Mouse (Mus musculus) heart, embryonic 13.5 days (tissue): ENCODE measurements at regions not wholly inside any gene's neighbourhood (a gene's known extent, or its start where the extent isn't known, plus 50 kb on each side); places are given as distances from the start of the nearest gene placed in this dataset.

Experiments used
- ATAC-seq: fragments of 200-750 bp; cut with Nextera tagmentation; 2 replicates; pipeline ENCODE4 v1.8.0; 2017; ENCODE audit warnings: moderate TSS enrichment; ENCODE audit not compliant: insufficient number of reproducible peaks, low FRiP score, low TSS enrichment; ENCODE audit errors: extremely low read depth
- H3K27ac ChIP-seq: fragments of 300-500 bp; sonication (generic); replicated peaks from 2 replicates; pipeline ENCODE4 v1.5.1; 2015; ENCODE audit warnings: moderate library complexity, mild to moderate bottlenecking, inconsistent platforms
- H3K27me3 ChIP-seq: fragments of 300-500 bp; sonication (generic); replicated peaks from 2 replicates; pipeline ENCODE4 v1.6.1; 2015; ENCODE audit warnings: mild to moderate bottlenecking, inconsistent platforms
- H3K36me3 ChIP-seq: fragments of 300-500 bp; sonication (generic); 2 replicates; pipeline ENCODE4 v1.6.1; 2015; ENCODE audit warnings: mild to moderate bottlenecking, inconsistent platforms
- H3K4me1 ChIP-seq: fragments of 300-500 bp; sonication (generic); 2 replicates; pipeline ENCODE4 v1.6.1; 2015; ENCODE audit warnings: inconsistent platforms
- H3K4me2 ChIP-seq: fragments of 300-500 bp; sonication (generic); 2 replicates; pipeline ENCODE4 v1.6.1; 2015; ENCODE audit warnings: inconsistent platforms, mild to moderate bottlenecking, moderate library complexity
- H3K4me3 ChIP-seq: fragments of 300-500 bp; sonication (generic); 2 replicates; pipeline ENCODE4 v1.5.1; 2015; ENCODE audit warnings: moderate library complexity, mild to moderate bottlenecking, inconsistent platforms
- H3K9ac ChIP-seq: fragments of 300-500 bp; sonication (generic); 2 replicates; pipeline ENCODE4 v1.6.1; 2015; ENCODE audit warnings: inconsistent platforms, mild to moderate bottlenecking, moderate library complexity
- H3K9me3 ChIP-seq: fragments of 300-500 bp; sonication (generic); 2 replicates; pipeline ENCODE4 v1.6.1; 2016; ENCODE audit warnings: inconsistent platforms
- WGBS: fragments of 180-500 bp; shearing (Covaris S2); methylation state at CpG from one replicate; pipeline ENCODE4 v1.1.7; 2015; ENCODE audit warnings: mixed read lengths; 5-methylcytosine and 5-hydroxymethylcytosine counted together

GRCm38 (mm10) chr17:49252271-49252670 is 175.9 kb upstream of the Mocs1 start:
- H3K9ac ChIP-seq, result no peak overlapping the region
- H3K36me3 ChIP-seq, result no peaks in the 10 kb centered on the region
- ATAC-seq, result no peak
- no peak overlapping the region for H3K4me3 ChIP-seq
- H3K4me1 ChIP-seq, result no peaks in the 10 kb centered on the region
- H3K9me3 ChIP-seq, result no peaks in the 10 kb centered on the region
- no peak overlapping the region for H3K4me2 ChIP-seq
- no peak overlapping the region for H3K27ac ChIP-seq
- H3K27me3 ChIP-seq, result peaks cover 33% of the 10 kb centered on the region
- WGBS, result 71% methylated on average over 3 of the region's 3 CpGs

- Histone ChIP-seq H3K4me2 (no peak overlapping the region), H3K9ac (no peak overlapping the region), H3K27me3 (peaks cover 20% of the 10 kb centered on the region), H3K4me3 (no peak overlapping the region), H3K36me3 (no peaks in the 10 kb centered on the region), H3K9me3 (peaks cover 5% of the 10 kb centered on the region; the same call in 1 of the 2 replicates), H3K4me1 (no peaks in the 10 kb centered on the region), H3K27ac (no peak overlapping the region)
- no peak for ATAC-seq
These were observed 169.7 kb upstream of the Mocs1 start for GRCm38 (mm10) chr17:49258496-49258895.

- Histone ChIP-seq H3K27ac (no peak overlapping the region), H3K9me3 (peaks cover 5% of the 10 kb centered on the region; the same call in 1 of the 2 replicates), H3K4me1 (no peaks in the 10 kb centered on the region), H3K4me2 (no peak overlapping the region), H3K9ac (no peak overlapping the region), H3K4me3 (no peak overlapping the region), H3K27me3 (peaks cover 10% of the 10 kb centered on the region; the same call in 1 of the 2 replicates), H3K36me3 (no peaks in the 10 kb centered on the region)
- no peak for ATAC-seq
- WGBS, result 75% methylated on average over 4 of the region's 4 CpGs
These were observed 165.8 kb upstream of the Mocs1 start for GRCm38 (mm10) chr17:49262394-49262793.

- H3K4me1 ChIP-seq, result 0 out of 2 replicates have a peak, but pooled peaks cover 3% of the 10 kb centered on the region
- no peaks in the 10 kb centered on the region; the same call in 1 of the 2 replicates for H3K9me3 ChIP-seq
- H3K27me3 ChIP-seq, result peaks cover 6% of the 10 kb centered on the region; the same call in 1 of the 2 replicates
- no peak overlapping the region for H3K27ac ChIP-seq
- no peak overlapping the region for H3K4me3 ChIP-seq
- WGBS, result 86% methylated on average over 4 of the region's 4 CpGs
- no peak overlapping the region for H3K9ac ChIP-seq
- no peaks in the 10 kb centered on the region for H3K36me3 ChIP-seq
- no peak overlapping the region for H3K4me2 ChIP-seq
- no peak for ATAC-seq
These were observed 161.8 kb upstream of the Mocs1 start for GRCm38 (mm10) chr17:49266343-49266742.

DNA sequence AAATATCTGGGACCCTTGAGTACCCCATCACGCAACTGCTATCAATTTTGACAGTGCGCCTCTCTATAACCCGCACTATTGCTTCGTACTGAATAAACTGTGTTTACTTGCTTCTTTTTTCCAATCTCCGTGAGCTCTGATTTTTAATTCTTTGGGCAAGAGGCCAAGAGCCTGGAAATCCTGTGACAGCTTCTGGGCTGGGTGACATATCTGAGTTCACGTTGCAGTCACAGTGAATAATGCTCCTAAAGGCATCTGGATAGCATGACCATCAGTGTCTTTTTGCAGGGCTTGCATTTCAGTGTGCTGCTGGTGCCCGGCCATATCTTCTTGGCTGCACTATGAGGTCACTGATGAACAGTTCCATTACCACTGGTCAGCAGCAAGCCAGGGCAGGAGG is 158.2 kb upstream of the Mocs1 start:
- no peaks in the 10 kb centered on the region; the same call in 1 of the 2 replicates for H3K27me3 ChIP-seq
- no peak for ATAC-seq
- 0 out of 2 replicates have a peak, but pooled peaks cover 3% of the 10 kb centered on the region for H3K4me1 ChIP-seq
- H3K4me2 ChIP-seq, result no peak overlapping the region
- peak overlapping the region; percentile 28; the same call in 1 of the 2 replicates for H3K27ac ChIP-seq
- no peaks in the 10 kb centered on the region for H3K36me3 ChIP-seq
- H3K9me3 ChIP-seq, result no peaks in the 10 kb centered on the region; the same call in 1 of the 2 replicates
- no peak overlapping the region for H3K9ac ChIP-seq
- 58% methylated on average over 7 of the region's 7 CpGs for WGBS
- H3K4me3 ChIP-seq, result no peak overlapping the region

DNA sequence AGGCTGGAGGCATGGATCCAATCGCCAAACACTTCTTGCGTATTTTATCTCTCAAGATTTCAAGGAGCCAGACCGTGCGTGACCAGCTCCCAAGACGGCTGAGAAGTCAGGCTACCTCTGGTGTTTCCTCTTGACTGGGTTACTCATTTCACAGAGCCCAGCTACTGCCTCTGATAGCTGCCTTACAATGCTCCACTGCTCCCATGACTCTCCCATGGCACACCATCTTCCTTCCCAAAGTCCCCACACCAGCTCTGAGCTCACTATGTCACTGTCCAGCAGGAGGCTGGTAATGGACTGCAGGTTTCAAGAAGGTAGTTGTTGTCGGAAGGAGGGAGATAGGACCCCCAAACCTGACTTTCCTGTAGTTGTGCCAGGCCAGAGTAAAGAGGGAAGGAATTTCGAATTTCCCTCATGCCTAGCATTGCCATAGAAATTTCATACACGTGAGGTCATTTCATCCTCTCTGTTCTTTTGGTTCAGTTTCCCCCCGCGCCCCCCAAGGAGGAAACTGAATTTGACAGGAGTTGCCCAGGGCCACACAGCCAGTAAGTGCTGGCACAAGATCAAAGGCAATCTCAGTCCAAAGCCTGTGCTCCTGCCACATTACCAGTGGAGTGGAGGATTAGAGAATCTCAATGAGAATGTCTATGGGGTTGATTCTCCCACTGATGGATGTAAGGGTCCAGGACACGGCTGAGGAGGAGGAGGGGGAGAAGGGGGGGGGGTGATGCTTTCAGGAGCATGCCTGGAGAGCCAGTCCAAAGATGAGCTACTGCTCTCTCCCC is 155.3 kb upstream of the Mocs1 start:
- no peaks in the 10 kb centered on the region for H3K36me3 ChIP-seq
- H3K27me3 ChIP-seq, result no peaks in the 10 kb centered on the region; the same call in 1 of the 2 replicates
- WGBS, result 56% methylated on average over 11 of the region's 11 CpGs
- H3K4me2 ChIP-seq, result no peak overlapping the region
- no peak overlapping the region for H3K9ac ChIP-seq
- H3K27ac ChIP-seq, result no peak overlapping the region
- H3K4me1 ChIP-seq, result 0 out of 2 replicates have a peak, but pooled peaks cover 3% of the 10 kb centered on the region
- no peaks in the 10 kb centered on the region; the same call in 1 of the 2 replicates for H3K9me3 ChIP-seq
- no peak overlapping the region for H3K4me3 ChIP-seq
- ATAC-seq, result no peak

DNA sequence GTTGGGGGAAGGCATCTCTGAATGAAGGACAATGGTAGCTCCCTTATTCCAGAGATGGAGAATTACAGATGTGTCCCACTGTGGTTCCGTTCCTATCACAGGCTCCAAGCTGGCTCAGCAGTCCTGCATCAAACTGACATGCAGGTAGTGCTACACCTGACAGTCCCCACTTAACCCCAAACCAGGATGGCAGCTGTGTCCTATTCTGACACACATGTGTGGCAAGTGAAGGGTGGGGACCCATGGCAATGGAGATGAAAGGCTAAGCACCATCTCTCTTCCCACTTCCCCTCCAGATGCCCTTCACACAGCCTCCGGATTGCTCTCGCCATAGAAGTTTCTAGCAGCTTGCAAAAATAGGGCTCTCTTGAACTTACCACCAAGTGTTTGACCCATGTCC is 153.2 kb upstream of the Mocs1 start:
- Histone ChIP-seq H3K9me3 (no peaks in the 10 kb centered on the region; the same call in 1 of the 2 replicates), H3K4me3 (no peak overlapping the region), H3K27ac (no peak overlapping the region), H3K4me2 (no peak overlapping the region), H3K4me1 (0 out of 2 replicates have a peak, but pooled peaks cover 3% of the 10 kb centered on the region), H3K27me3 (no peaks in the 10 kb centered on the region; the same call in 1 of the 2 replicates), H3K9ac (no peak overlapping the region), H3K36me3 (no peaks in the 10 kb centered on the region)
- no peak for ATAC-seq
- 79% methylated on average over 3 of the region's 3 CpGs for WGBS

DNA sequence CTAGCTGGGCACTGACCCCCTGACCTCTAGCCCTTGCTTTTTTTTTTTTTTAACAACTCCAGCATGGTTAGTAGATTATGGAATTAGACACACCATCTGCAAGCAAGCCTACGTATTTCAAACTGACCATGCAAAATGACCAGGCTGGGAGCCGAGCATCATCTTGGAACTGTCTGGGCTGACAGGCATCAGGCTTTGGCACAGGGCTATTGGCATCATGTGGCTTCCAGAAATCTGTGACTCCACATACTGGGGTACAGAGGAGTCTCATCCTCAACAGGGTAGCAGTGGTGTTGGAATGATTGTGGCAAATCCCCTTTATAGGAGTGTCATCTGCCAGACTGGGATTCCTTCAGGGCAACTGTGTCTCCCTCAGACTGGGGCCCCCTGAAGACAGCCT is 152.7 kb upstream of the Mocs1 start:
- no peaks in the 10 kb centered on the region; the same call in 1 of the 2 replicates for H3K27me3 ChIP-seq
- no peak overlapping the region for H3K9ac ChIP-seq
- no peak for ATAC-seq
- H3K36me3 ChIP-seq, result no peaks in the 10 kb centered on the region
- H3K27ac ChIP-seq, result no peak overlapping the region
- 75% methylated on average over 2 of the region's 2 CpGs for WGBS
- no peaks in the 10 kb centered on the region for H3K9me3 ChIP-seq
- H3K4me2 ChIP-seq, result no peak overlapping the region
- no peak overlapping the region for H3K4me3 ChIP-seq
- no peaks in the 10 kb centered on the region for H3K4me1 ChIP-seq

DNA sequence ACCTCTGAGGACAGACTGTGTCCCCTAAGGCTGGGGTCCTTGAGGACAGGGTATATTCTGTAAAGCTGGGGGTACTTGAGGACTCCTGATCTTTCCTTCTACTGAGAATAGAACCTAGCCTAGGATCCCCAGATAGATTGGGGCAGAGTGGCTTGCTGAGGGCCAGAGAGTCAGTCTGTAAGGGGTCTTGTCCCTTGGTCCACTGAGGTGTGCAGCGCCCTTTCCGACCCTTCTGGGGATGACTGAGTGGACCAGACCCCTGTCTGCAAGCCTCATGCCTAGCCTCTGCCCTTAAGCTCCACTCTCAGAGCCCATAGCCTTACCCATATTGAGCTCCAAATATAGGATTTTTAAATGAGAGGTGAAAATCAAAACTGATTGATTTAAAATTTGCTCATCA is 152.2 kb upstream of the Mocs1 start:
- WGBS, result 80% methylated on average over 2 of the region's 2 CpGs
- no peak for ATAC-seq
- no peaks in the 10 kb centered on the region; the same call in 1 of the 2 replicates for H3K27me3 ChIP-seq
- no peak overlapping the region for H3K9ac ChIP-seq
- H3K9me3 ChIP-seq, result no peaks in the 10 kb centered on the region
- H3K4me2 ChIP-seq, result no peak overlapping the region
- no peaks in the 10 kb centered on the region for H3K36me3 ChIP-seq
- H3K4me3 ChIP-seq, result no peak overlapping the region
- no peaks in the 10 kb centered on the region for H3K4me1 ChIP-seq
- H3K27ac ChIP-seq, result no peak overlapping the region

DNA sequence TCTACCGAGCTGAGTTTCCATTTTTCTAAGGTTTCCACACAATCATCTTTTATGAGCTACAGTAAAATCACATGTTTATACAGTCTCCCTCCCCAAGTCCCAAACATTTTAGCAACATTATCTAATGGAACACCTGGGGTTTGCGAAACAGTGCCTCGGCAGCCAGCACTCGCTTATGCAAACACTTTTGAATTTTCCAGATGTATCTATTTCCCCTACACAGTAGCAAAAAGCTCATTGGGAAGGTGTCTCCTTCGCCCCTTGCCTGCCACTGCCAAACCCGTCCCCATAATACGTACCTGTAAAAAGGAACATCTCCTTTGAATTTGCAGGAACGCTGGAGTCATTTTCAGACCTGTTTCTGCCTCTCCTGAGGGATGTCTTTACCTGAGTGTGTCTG is 149.6 kb upstream of the Mocs1 start:
- Histone ChIP-seq H3K27ac (no peak overlapping the region), H3K27me3 (no peaks in the 10 kb centered on the region; the same call in 1 of the 2 replicates), H3K9ac (no peak overlapping the region), H3K9me3 (peaks cover 6% of the 10 kb centered on the region; the same call in 1 of the 2 replicates), H3K4me3 (no peak overlapping the region), H3K4me1 (no peaks in the 10 kb centered on the region), H3K4me2 (no peak overlapping the region), H3K36me3 (no peaks in the 10 kb centered on the region)
- WGBS, result 75% methylated on average over 8 of the region's 8 CpGs
- no peak for ATAC-seq

DNA sequence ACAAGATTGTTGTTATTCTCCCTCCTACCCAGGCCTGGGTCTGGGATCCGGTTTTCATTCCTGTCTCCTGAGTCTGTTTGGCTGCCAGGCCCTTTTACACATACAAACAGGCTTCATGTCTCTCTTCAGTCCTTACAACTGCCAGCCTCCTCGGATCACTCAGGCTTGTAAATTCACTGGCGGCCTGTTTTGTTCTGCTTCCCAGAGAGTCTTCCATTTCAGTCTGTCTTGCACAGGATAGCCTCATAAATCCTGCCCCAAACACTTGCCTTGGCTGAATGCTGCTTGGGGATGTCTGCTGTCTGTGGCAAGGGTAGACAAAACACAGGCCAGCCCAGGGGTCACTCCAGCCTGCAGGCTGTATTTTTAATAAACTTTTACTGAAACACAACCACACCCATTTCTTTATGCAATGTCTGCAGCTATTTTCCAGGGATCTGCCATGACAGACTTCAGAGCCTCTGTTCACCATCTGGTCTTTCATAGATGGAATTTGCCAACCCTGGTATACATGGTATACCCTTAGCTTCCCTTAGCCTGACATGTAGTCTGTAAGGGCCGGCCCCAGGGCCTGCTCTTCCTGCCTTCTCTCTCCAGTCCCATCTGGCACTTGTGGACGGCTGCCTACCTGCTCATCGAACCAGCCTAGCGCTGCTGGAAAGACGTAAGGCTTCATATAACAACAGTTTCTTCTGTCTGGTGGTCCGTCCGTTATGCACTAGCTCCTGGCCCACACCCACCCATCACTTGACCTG is 149.0 kb upstream of the Mocs1 start:
- H3K4me3 ChIP-seq, result no peak overlapping the region
- no peaks in the 10 kb centered on the region for H3K4me1 ChIP-seq
- H3K9me3 ChIP-seq, result peaks cover 6% of the 10 kb centered on the region; the same call in 1 of the 2 replicates
- no peaks in the 10 kb centered on the region for H3K36me3 ChIP-seq
- no peak overlapping the region for H3K9ac ChIP-seq
- ATAC-seq, result no peak
- no peak overlapping the region for H3K4me2 ChIP-seq
- WGBS, result 76% methylated on average over 10 of the region's 10 CpGs
- H3K27ac ChIP-seq, result no peak overlapping the region
- H3K27me3 ChIP-seq, result no peaks in the 10 kb centered on the region; the same call in 1 of the 2 replicates
